24 mouse cellular contexts compared by ENCODE assay signal in genomic region chr15:89421938-89422337, GRCm38 (mm10). TPM values are rescaled to one million over a fixed set of nuclear protein-coding genes. Genes with fewer than 3 reads are reported as not detected.
DNase-seq lines count a peak whose midpoint lies in the region; ATAC-seq lines count a peak whose summit lies in the region.
"Had no signal": no experiment of that assay in that cellular context is flagged by ENCODE, and none has a peak within 500 bp of the region (broad histone marks: within the 10 kb centered on the region; RNA-seq: fewer than 3 reads in every experiment).

No protein-coding gene starts in this region.

- no peak for ATAC-seq in activated CD4-positive, CD25-positive, alpha-beta regulatory T cell, adult 4 months
- ATAC-seq: forebrain, embryonic 13.5 days; forebrain, embryonic 16.5 days had no signal

- DNase-seq in cerebellum, adult 11-12 months, result peak; percentile 55
- DNase-seq in cerebellum, postnatal 14 days, result no peak
- DNase-seq in cerebellum, adult 8-10 months, result peak; percentile 23
- DNase-seq in cerebellum, postnatal 10 days, result no peak
- peak; percentile 33 for DNase-seq in brain, adult 2 months (ENCODE audit: low read depth, low spot score)
- DNase-seq: adrenal gland, postnatal 10 days; adrenal gland, postnatal 36 days; gastrocnemius, adult 2 months; gastrocnemius, postnatal 14 days; kidney, adult 2 months had no signal

RNA-seq across cellular contexts. Expression of gene Cpt1b, which starts 3.7 kb away (rescaled TPM):
- polyA plus RNA-seq in activated CD4-positive, CD25-positive, alpha-beta regulatory T cell, adult 4 months (2017; shearing (Covaris generic)), result under 1 TPM; 0.26 to 0.57 TPM

RNA-seq across cellular contexts. Expression of gene C730034F03Rik, which starts 7.5 kb away (rescaled TPM):
- 1 to 10 TPM; 4.1 to 5.8 TPM for polyA plus RNA-seq in activated CD4-positive, CD25-positive, alpha-beta regulatory T cell, adult 4 months (2017; shearing (Covaris generic))

RNA-seq across cellular contexts. Expression of gene Gm44502, which starts 7.6 kb away (rescaled TPM):
- polyA plus RNA-seq in activated CD4-positive, CD25-positive, alpha-beta regulatory T cell, adult 4 months (2017; shearing (Covaris generic)), result not detected
- polyA plus RNA-seq: embryonic facial prominence, embryonic 11.5 days; embryonic facial prominence, embryonic 14.5 days; forebrain, embryonic 10.5 days; forebrain, embryonic 13.5 days; forebrain, embryonic 16.5 days; hindbrain, embryonic 12.5 days; hindbrain, embryonic 15.5 days; intestine, embryonic 14.5 days; intestine, postnatal 0 days; kidney, embryonic 14.5 days had no signal

RNA-seq across cellular contexts. Expression of gene Chkb, which starts 7.8 kb away (rescaled TPM):
- polyA plus RNA-seq in activated CD4-positive, CD25-positive, alpha-beta regulatory T cell, adult 4 months (2017; shearing (Covaris generic)), result 10 to 100 TPM; 50.7 to 55.4 TPM

RNA-seq across cellular contexts. Expression of gene Syce3, which starts 11.6 kb away (rescaled TPM):
- polyA plus RNA-seq in activated CD4-positive, CD25-positive, alpha-beta regulatory T cell, adult 4 months (2017; shearing (Covaris generic)), result not detected
- polyA plus RNA-seq: embryonic facial prominence, embryonic 11.5 days; embryonic facial prominence, embryonic 14.5 days; forebrain, embryonic 10.5 days; forebrain, embryonic 13.5 days; forebrain, embryonic 16.5 days; heart, embryonic 11.5 days; heart, embryonic 14.5 days; heart, postnatal 0 days; hindbrain, embryonic 12.5 days; hindbrain, embryonic 15.5 days; intestine, embryonic 14.5 days; kidney, adult 2 months; kidney, embryonic 14.5 days had no signal

Comparison
In these comparisons a context has a peak if more than half of its experiments do, and no peak if none do; other contexts are left out.
1. DNase-seq: peak in cerebellum, adult 11-12 months (single experiment), cerebellum, adult 8-10 months (single experiment) and brain, adult 2 months (single experiment); none in cerebellum, postnatal 14 days (0 of 2) and cerebellum, postnatal 10 days (0 of 2).